Mouse (Mus musculus): ENCODE data around the gene Adamts12. TPM values are rescaled to one million over a fixed set of nuclear protein-coding genes. Genes with fewer than 3 reads are reported as not detected.

Gene Adamts12
- polyA plus RNA-seq, 1 experiment from 2014 or later, result 0.88 TPM

DNA sequence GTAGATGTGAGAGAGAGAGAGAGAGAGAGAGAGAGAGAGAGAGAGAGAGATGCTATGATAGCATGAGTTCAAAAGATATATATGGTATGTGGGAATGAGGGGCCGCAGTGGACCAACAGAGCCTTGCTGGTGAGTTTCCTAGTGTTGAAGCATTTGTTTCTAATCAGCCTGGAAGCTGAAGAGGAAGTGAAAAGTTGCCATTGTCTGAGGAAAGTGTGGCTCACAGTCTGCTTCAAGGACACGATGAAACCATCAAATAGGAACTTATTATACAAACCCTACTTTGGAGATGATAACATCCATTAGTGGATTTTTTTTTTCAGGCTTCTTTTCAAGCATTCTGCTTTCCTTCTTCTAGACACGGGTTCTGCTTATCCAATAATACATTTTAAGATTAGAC lies 52.3 kb downstream of the Adamts12 start:
- no peak overlapping the region for H3K27ac ChIP-seq (ENCODE audit: low read depth, low read length)
- no peaks in the 10 kb centered on the region for H3K36me3 ChIP-seq (ENCODE audit: control insufficient read depth, insufficient read depth, low read length)
- H3K9ac ChIP-seq (ENCODE audit: low read length), result no peak overlapping the region
- H3K4me1 ChIP-seq (ENCODE audit: control insufficient read depth, insufficient read depth, low read length), result no peaks in the 10 kb centered on the region
- ATAC-seq, result no peak
- WGBS, result 85% methylated on average over 3 of the region's 3 CpGs
- H3K9me3 ChIP-seq (replicated peaks; ENCODE audit: control insufficient read depth, low read length), result no peaks in the 10 kb centered on the region
- H3K4me3 ChIP-seq (ENCODE audit: low read depth, low read length), result no peak overlapping the region
- H3K4me2 ChIP-seq (ENCODE audit: low read length), result no peak overlapping the region
- no peak for DNase-seq (ENCODE audit: low spot score)
- H3K27me3 ChIP-seq (replicated peaks; ENCODE audit: control insufficient read depth, insufficient read depth, low read length), result no peaks in the 10 kb centered on the region

DNA sequence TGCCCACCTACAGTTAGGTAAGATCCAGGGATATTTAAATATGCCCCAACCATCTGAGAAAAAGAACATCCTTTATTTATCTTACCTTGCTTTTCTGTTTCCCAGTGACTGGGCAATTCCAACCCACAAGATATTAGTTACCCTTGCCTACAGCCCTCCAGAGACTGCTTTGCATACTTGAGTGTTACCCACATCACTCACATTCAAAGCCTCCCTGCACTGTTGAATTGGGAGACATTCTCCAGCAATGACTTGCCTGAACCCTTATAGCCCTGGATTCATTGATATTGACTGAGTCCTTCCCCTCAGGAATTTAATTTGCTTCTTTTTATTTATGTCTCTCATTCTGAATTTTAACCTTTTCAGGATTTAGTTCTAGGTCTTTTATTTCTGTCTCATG lies 53.8 kb downstream of the Adamts12 start:
- DNase-seq (ENCODE audit: low spot score) (no peak), ATAC-seq (no peak)
- no peak overlapping the region for H3K27ac ChIP-seq (ENCODE audit: low read depth, low read length)
- H3K4me1 ChIP-seq (ENCODE audit: control insufficient read depth, insufficient read depth, low read length), result no peaks in the 10 kb centered on the region
- H3K4me2 ChIP-seq (ENCODE audit: low read length), result no peak overlapping the region
- H3K4me3 ChIP-seq (ENCODE audit: low read depth, low read length), result no peak overlapping the region
- no peak overlapping the region for H3K9ac ChIP-seq (ENCODE audit: low read length)
- no peaks in the 10 kb centered on the region for H3K27me3 ChIP-seq (replicated peaks; ENCODE audit: control insufficient read depth, insufficient read depth, low read length)
- no peaks in the 10 kb centered on the region for H3K36me3 ChIP-seq (ENCODE audit: control insufficient read depth, insufficient read depth, low read length)
- H3K9me3 ChIP-seq (replicated peaks; ENCODE audit: control insufficient read depth, low read length), result no peaks in the 10 kb centered on the region

DNA sequence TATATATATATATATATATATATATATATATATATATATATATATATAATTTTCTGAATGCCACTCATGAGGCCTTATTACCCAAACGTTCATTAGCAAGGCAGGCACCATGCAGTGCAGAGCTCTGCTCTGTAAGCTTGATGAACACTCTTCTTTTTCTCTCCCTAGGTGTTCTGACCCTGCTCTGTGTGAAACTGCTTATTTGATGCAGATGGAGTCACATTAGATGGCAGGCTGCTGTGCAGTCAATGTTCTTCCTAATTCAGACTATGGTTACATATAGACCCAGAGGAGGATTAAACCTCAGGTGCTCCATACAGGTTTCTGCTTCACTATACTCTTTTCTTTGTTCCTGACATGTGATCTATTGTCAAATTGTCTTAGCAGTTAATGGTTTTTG lies 57.1 kb downstream of the Adamts12 start:
- Histone ChIP-seq H3K4me1 (ENCODE audit: control insufficient read depth, insufficient read depth, low read length) (no peaks in the 10 kb centered on the region), H3K4me2 (ENCODE audit: low read length) (no peak overlapping the region), H3K27me3 (replicated peaks; ENCODE audit: control insufficient read depth, insufficient read depth, low read length) (no peaks in the 10 kb centered on the region), H3K27ac (ENCODE audit: low read depth, low read length) (no peak overlapping the region), H3K9me3 (replicated peaks; ENCODE audit: control insufficient read depth, low read length) (no peaks in the 10 kb centered on the region), H3K36me3 (ENCODE audit: control insufficient read depth, insufficient read depth, low read length) (no peaks in the 10 kb centered on the region), H3K4me3 (ENCODE audit: low read depth, low read length) (no peak overlapping the region), H3K9ac (ENCODE audit: low read length) (no peak overlapping the region)
- 8% methylated on average over 1 of the region's 1 CpGs for WGBS
- ATAC-seq, result no peak
- peak; percentile 30 for DNase-seq (ENCODE audit: low spot score)

DNA sequence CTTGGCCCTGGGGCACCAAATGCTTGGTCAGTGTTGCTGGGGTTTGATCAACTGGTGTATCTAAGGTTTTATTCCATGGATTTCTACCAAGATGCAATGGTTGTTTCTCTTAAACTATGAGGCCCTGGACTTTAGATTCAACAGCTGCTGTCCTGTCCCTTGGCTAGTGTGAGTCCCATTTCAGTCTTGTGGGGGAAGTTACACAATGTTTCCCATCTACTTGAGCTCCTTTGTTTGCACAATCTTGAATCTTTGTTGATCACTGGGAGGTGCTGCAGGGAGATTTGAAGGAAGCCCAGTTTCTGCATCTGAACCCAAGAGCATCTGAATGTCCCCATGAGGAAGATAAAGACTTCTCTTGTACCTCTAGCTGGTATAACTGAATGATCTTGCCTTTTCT lies 60.8 kb downstream of the Adamts12 start:
- Histone ChIP-seq H3K27me3 (replicated peaks; ENCODE audit: control insufficient read depth, insufficient read depth, low read length) (no peaks in the 10 kb centered on the region), H3K4me2 (ENCODE audit: low read length) (no peak overlapping the region), H3K4me1 (ENCODE audit: control insufficient read depth, insufficient read depth, low read length) (no peaks in the 10 kb centered on the region), H3K4me3 (ENCODE audit: low read depth, low read length) (no peak overlapping the region), H3K27ac (ENCODE audit: low read depth, low read length) (no peak overlapping the region), H3K9me3 (replicated peaks; ENCODE audit: control insufficient read depth, low read length) (no peaks in the 10 kb centered on the region), H3K36me3 (ENCODE audit: control insufficient read depth, insufficient read depth, low read length) (no peaks in the 10 kb centered on the region), H3K9ac (ENCODE audit: low read length) (no peak overlapping the region)
- no peak for ATAC-seq
- DNase-seq (ENCODE audit: low spot score), result no peak

DNA sequence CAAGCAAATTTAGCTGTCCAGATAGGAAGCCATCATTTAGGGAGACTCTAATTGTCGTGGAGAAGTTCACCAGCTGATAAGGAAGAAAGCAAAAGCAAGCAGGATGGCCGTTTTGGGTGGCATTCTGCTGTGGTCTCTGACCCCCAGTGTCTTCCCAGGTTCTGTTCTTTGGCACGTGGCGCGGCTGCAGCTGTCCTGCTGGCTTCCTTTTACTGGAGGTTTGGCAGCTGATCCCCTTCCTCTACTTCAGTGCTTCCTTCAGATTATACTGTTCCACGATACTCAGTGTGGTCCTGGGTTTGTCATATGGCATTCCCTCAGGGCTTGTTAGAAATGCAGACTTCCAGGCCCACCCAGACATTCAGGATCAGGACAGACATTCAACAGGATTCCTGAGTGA lies 63.9 kb downstream of the Adamts12 start:
- no peaks in the 10 kb centered on the region for H3K27me3 ChIP-seq (replicated peaks; ENCODE audit: control insufficient read depth, insufficient read depth, low read length)
- H3K4me2 ChIP-seq (ENCODE audit: low read length), result no peak overlapping the region
- H3K4me1 ChIP-seq (ENCODE audit: control insufficient read depth, insufficient read depth, low read length), result no peaks in the 10 kb centered on the region
- H3K9ac ChIP-seq (ENCODE audit: low read length), result no peak overlapping the region
- no peak for ATAC-seq
- H3K36me3 ChIP-seq (ENCODE audit: control insufficient read depth, insufficient read depth, low read length), result no peaks in the 10 kb centered on the region
- DNase-seq (ENCODE audit: low spot score), result no peak
- H3K9me3 ChIP-seq (replicated peaks; ENCODE audit: control insufficient read depth, low read length), result no peaks in the 10 kb centered on the region
- H3K4me3 ChIP-seq (ENCODE audit: low read depth, low read length), result no peak overlapping the region
- no peak overlapping the region for H3K27ac ChIP-seq (ENCODE audit: low read depth, low read length)
- 77% methylated on average over 6 of the region's 6 CpGs for WGBS

DNA sequence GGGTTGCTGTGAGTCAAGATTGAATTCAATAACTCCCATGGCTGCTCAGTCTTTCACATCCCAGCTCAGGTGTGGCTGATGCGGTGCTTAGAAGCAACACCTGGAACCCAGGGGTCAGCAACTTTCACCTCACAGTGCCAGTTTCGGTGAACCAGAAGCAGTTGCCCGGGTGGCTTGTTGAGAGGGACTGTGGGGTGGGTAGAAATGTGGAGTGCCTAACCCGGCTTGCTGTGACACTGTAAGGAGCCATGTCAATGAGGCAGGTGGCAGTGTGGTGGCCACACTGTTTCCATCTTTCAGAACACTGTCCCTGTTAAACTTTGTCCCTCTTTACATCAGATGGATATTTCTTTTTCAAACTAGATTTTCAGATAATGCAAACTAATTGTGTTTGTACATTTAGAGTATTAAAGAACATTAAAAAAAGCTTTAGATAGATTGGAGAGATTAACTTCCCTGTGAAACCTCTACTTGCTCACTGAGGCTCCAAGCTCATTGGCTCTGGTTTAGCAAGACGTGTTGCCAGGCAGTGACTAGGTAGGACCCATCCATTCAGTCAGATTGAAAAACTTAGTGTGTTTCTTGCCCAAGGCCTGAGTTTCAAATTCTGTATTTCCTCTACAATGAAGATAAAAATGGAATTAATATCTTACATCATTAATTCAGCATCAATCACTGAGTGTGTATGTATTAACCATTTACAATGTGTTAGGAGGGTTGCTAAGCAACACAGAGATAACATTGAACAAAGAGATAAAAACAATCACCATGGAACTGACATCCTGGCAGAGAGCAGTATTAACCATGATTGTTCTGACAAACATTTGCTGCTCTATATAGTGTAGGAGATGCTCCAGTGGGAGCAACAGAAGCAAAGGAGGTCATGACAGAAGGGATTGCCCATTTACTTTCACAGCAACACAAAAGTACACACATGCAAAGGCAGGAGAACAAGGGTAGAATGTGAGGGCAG lies 68.3 kb downstream of the Adamts12 start:
- Histone ChIP-seq H3K9me3 (replicated peaks; ENCODE audit: control insufficient read depth, low read length) (no peaks in the 10 kb centered on the region), H3K4me1 (ENCODE audit: control insufficient read depth, insufficient read depth, low read length) (no peaks in the 10 kb centered on the region), H3K4me2 (ENCODE audit: low read length) (no peak overlapping the region), H3K27ac (ENCODE audit: low read depth, low read length) (no peak overlapping the region), H3K4me3 (ENCODE audit: low read depth, low read length) (no peak overlapping the region), H3K36me3 (ENCODE audit: control insufficient read depth, insufficient read depth, low read length) (no peaks in the 10 kb centered on the region), H3K9ac (ENCODE audit: low read length) (no peak overlapping the region), H3K27me3 (replicated peaks; ENCODE audit: control insufficient read depth, insufficient read depth, low read length) (no peaks in the 10 kb centered on the region)
- WGBS, result 90% methylated on average over 5 of the region's 5 CpGs
- ATAC-seq, result no peak
- DNase-seq (ENCODE audit: low spot score), result no peak

DNA sequence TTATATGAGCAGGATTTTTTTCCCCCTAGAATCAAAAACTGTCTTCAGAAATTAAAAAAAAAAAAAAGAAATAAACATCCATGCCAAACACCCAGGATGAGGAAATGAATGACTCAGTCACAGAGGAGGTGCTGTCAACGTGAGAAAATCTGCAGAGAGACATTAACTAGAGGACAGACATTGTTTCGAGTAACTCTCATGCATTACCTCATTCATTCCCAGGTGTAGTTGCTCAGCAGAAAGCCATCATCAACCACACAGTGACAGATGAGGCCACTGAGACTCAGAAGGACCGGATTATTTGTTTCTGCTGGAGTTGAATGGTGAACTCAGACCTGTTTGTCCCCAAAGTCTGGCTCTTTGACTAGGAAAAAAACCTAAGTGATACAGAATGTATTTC lies 81.0 kb downstream of the Adamts12 start:
- no peak overlapping the region for H3K27ac ChIP-seq (ENCODE audit: low read depth, low read length)
- H3K4me1 ChIP-seq (ENCODE audit: control insufficient read depth, insufficient read depth, low read length), result no peaks in the 10 kb centered on the region
- H3K9me3 ChIP-seq (replicated peaks; ENCODE audit: control insufficient read depth, low read length), result no peaks in the 10 kb centered on the region
- 69% methylated on average over 3 of the region's 3 CpGs for WGBS
- H3K9ac ChIP-seq (ENCODE audit: low read length), result no peak overlapping the region
- H3K4me3 ChIP-seq (ENCODE audit: low read depth, low read length), result no peak overlapping the region
- no peaks in the 10 kb centered on the region for H3K27me3 ChIP-seq (replicated peaks; ENCODE audit: control insufficient read depth, insufficient read depth, low read length)
- ATAC-seq, result no peak
- H3K4me2 ChIP-seq (ENCODE audit: low read length), result no peak overlapping the region
- no peaks in the 10 kb centered on the region for H3K36me3 ChIP-seq (ENCODE audit: control insufficient read depth, insufficient read depth, low read length)
- no peak for DNase-seq (ENCODE audit: low spot score)

DNA sequence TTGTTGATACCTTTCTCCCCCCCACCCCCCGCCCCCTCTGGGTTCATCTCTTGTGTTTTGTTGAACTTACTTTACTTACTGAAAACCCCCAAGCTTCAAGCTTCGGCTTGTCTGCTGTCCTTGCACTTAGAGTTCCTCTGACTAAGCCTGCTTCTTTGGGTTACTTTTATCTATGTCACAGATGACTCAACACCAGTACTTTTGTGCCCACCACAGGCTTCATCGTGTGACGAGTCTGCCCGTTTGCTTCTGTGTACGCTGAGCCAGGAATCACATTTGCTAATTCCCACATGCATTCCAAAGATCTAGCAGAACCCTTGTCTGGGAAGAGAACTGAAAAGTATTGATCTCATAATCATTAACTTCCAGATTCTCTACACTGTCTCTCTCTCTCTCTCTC lies 94.8 kb downstream of the Adamts12 start:
- Histone ChIP-seq H3K9me3 (replicated peaks; ENCODE audit: control insufficient read depth, low read length) (no peaks in the 10 kb centered on the region), H3K4me2 (ENCODE audit: low read length) (no peak overlapping the region), H3K36me3 (ENCODE audit: control insufficient read depth, insufficient read depth, low read length) (no peaks in the 10 kb centered on the region), H3K4me1 (ENCODE audit: control insufficient read depth, insufficient read depth, low read length) (no peaks in the 10 kb centered on the region), H3K27me3 (replicated peaks; ENCODE audit: control insufficient read depth, insufficient read depth, low read length) (no peaks in the 10 kb centered on the region), H3K4me3 (ENCODE audit: low read depth, low read length) (no peak overlapping the region), H3K27ac (ENCODE audit: low read depth, low read length) (no peak overlapping the region), H3K9ac (ENCODE audit: low read length) (no peak overlapping the region)
- WGBS, result 85% methylated on average over 6 of the region's 6 CpGs
- ATAC-seq (no peak), DNase-seq (ENCODE audit: low spot score) (no peak)

DNA sequence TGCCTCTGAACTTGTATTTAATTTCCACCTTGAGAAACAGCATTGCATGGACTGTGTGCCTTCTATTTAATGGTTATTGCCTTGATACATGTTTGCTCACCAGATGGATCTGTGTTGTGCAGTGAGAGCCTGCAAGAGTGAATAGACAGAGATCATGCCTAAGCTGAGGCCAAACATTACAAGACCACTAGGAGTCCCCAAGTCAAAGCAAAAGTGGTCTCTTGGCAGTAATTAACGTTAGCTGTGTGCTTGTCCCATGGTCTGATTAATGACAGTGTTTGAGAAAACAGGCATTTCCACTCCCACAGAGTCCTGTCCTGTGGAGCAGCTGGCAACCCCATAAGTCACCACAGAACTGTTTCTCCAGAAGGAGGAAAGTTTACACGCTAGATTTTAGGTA lies 96.2 kb downstream of the Adamts12 start:
- H3K9me3 ChIP-seq (replicated peaks; ENCODE audit: control insufficient read depth, low read length), result no peaks in the 10 kb centered on the region
- 67% methylated on average over 2 of the region's 2 CpGs for WGBS
- no peak overlapping the region for H3K4me2 ChIP-seq (ENCODE audit: low read length)
- no peak overlapping the region for H3K4me3 ChIP-seq (ENCODE audit: low read depth, low read length)
- H3K9ac ChIP-seq (ENCODE audit: low read length), result no peak overlapping the region
- DNase-seq (ENCODE audit: low spot score) (no peak), ATAC-seq (no peak)
- H3K27ac ChIP-seq (ENCODE audit: low read depth, low read length), result no peak overlapping the region
- no peaks in the 10 kb centered on the region for H3K27me3 ChIP-seq (replicated peaks; ENCODE audit: control insufficient read depth, insufficient read depth, low read length)
- H3K4me1 ChIP-seq (ENCODE audit: control insufficient read depth, insufficient read depth, low read length), result no peaks in the 10 kb centered on the region
- no peaks in the 10 kb centered on the region for H3K36me3 ChIP-seq (ENCODE audit: control insufficient read depth, insufficient read depth, low read length)
